Comparison of ENCODE assay signal across 8 mouse cellular contexts in the genomic region with DNA sequence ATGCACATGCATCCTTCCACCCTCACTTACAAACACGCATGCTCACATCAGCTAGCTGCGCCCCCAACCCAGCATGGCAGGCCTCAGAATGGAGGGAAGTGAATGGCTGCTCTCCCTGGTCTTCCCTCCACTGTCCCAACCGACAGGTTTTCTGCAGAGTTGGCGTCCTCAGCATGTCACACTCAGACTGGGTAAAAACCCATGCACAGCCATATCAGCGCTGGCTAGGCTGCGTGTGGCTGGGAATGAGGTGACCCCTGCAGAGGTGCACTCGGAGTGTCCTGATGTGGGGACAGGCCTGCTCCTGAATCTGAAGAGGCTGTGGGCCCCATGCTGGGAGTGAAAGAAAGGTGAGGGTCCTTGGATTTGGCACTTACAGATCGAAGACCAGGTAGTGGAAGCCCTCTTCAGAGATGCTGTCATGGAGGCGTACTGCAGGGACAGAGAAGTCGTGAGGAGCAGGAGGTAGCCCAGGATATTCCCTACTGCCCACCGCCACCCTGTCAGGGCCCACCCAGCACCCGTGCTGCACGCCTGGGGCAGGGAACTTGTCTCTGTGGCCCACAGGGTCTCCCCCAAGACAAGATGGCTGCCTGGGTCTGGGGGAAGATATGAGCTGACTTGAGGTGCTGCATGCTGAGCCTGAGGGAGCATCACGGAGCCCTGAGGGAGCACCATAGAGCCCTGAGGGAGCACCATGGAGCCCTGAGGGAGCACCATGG. TPM values are rescaled to one million over a fixed set of nuclear protein-coding genes. Genes with fewer than 3 reads are reported as not detected.
A peak's percentile ranks its signal among the peaks of the same experiment; 100 is the strongest.
DNase-seq lines count a peak whose midpoint lies in the region; ATAC-seq lines count a peak whose summit lies in the region.

No protein-coding gene starts in this region.

- no peaks in the 10 kb centered on the region for H3K27me3 ChIP-seq in kidney, embryonic 14.5 days (ENCODE audit: control insufficient read depth, insufficient read depth, low read length)
- peaks cover 32% of the 10 kb centered on the region for H3K27me3 ChIP-seq in embryonic facial prominence, embryonic 10.5 days (replicated peaks; ENCODE audit: low read depth, poor library complexity, severe bottlenecking)
- H3K27me3 ChIP-seq in hindbrain, embryonic 10.5 days (ENCODE audit: insufficient read depth, poor library complexity, severe bottlenecking): peaks cover 33% of the 10 kb centered on the region
- H3K27me3 ChIP-seq in midbrain, embryonic 15.5 days (replicated peaks): peaks cover 7% of the 10 kb centered on the region; the same call in 1 of the 2 replicates

- no peak overlapping the region for H3K4me2 ChIP-seq in kidney, embryonic 14.5 days (replicated peaks; ENCODE audit: low read depth, low read length)
- no peak overlapping the region for H3K4me2 ChIP-seq in midbrain, embryonic 15.5 days

- no peak overlapping the region for H3K4me3 ChIP-seq in kidney, embryonic 14.5 days (ENCODE audit: low read length)
- no peak overlapping the region for H3K4me3 ChIP-seq in embryonic facial prominence, embryonic 10.5 days
- no peak overlapping the region for H3K4me3 ChIP-seq in hindbrain, embryonic 10.5 days
- no peak overlapping the region for H3K4me3 ChIP-seq in midbrain, embryonic 15.5 days

- ATAC-seq in kidney, embryonic 14.5 days (ENCODE audit: low FRiP score, low TSS enrichment): no peak
- ATAC-seq in midbrain, embryonic 15.5 days (replicated peaks): no peak

- no peak for DNase-seq in kidney, postnatal 25 days
- DNase-seq in embryonic facial prominence, embryonic 10.5 days (ENCODE audit: low spot score): no peak
- no peak for DNase-seq in hindbrain, embryonic 10.5 days (ENCODE audit: low spot score)
- DNase-seq in gastrocnemius, postnatal 4 days (ENCODE audit: low spot score in 2 of 2): no peak
- DNase-seq in spleen, adult 18-20 months: no peak
- no peak for DNase-seq in spleen, adult 12 weeks (ENCODE audit: low spot score)

- H3K27ac ChIP-seq in kidney, embryonic 14.5 days (ENCODE audit: low read depth, low read length): peak overlapping the region; percentile 53
- H3K27ac ChIP-seq in embryonic facial prominence, embryonic 10.5 days (replicated peaks): peak overlapping the region; percentile 70
- H3K27ac ChIP-seq in hindbrain, embryonic 10.5 days: peak overlapping the region; percentile 79
- H3K27ac ChIP-seq in midbrain, embryonic 15.5 days: peak overlapping the region; percentile 54; the same call in 1 of the 2 replicates

- H3K36me3 ChIP-seq in kidney, embryonic 14.5 days (ENCODE audit: control insufficient read depth, insufficient read depth, low read length): no peaks in the 10 kb centered on the region
- H3K36me3 ChIP-seq in embryonic facial prominence, embryonic 10.5 days (replicated peaks): no peaks in the 10 kb centered on the region
- H3K36me3 ChIP-seq in hindbrain, embryonic 10.5 days: no peaks in the 10 kb centered on the region
- H3K36me3 ChIP-seq in midbrain, embryonic 15.5 days (replicated peaks): no peaks in the 10 kb centered on the region

- no peak overlapping the region; the same call in 1 of the 2 replicates for H3K9ac ChIP-seq in kidney, embryonic 14.5 days (ENCODE audit: low read depth, low read length)
- H3K9ac ChIP-seq in midbrain, embryonic 15.5 days: no peak overlapping the region

- peaks cover 21% of the 10 kb centered on the region for H3K4me1 ChIP-seq in kidney, embryonic 14.5 days (ENCODE audit: control insufficient read depth, insufficient read depth, low read length)
- H3K4me1 ChIP-seq in embryonic facial prominence, embryonic 10.5 days: peaks cover 21% of the 10 kb centered on the region
- H3K4me1 ChIP-seq in hindbrain, embryonic 10.5 days (replicated peaks): peaks cover 21% of the 10 kb centered on the region
- H3K4me1 ChIP-seq in midbrain, embryonic 15.5 days: peaks cover 15% of the 10 kb centered on the region

- H3K9me3 ChIP-seq in kidney, embryonic 14.5 days (ENCODE audit: control insufficient read depth, low read length): no peaks in the 10 kb centered on the region
- no peaks in the 10 kb centered on the region for H3K9me3 ChIP-seq in embryonic facial prominence, embryonic 10.5 days
- H3K9me3 ChIP-seq in hindbrain, embryonic 10.5 days: no peaks in the 10 kb centered on the region
- H3K9me3 ChIP-seq in midbrain, embryonic 15.5 days: no peaks in the 10 kb centered on the region

- 84% methylated on average over 14 of the region's 14 CpGs for WGBS in kidney, embryonic 14.5 days
- WGBS in embryonic facial prominence, embryonic 10.5 days: 82% methylated on average over 14 of the region's 14 CpGs
- 79% methylated on average over 14 of the region's 14 CpGs for WGBS in hindbrain, embryonic 10.5 days
- 73% methylated on average over 14 of the region's 14 CpGs for WGBS in midbrain, embryonic 15.5 days

RNA-seq across cellular contexts. Expression of gene Ykt6, which starts 45.6 kb away (rescaled TPM):
- polyA plus RNA-seq in kidney, embryonic 14.5 days (2014; fragmentation: Nextera tagmentation; extraction: Ambion mirVana): 23.1 and 34.4 TPM in 2 replicates
- 56.0 and 56.8 TPM in 2 replicates for polyA plus RNA-seq in embryonic facial prominence, embryonic 10.5 days (2016; fragmentation: Nextera tagmentation; extraction: Ambion mirVana)
- polyA plus RNA-seq in hindbrain, embryonic 10.5 days (2016; fragmentation: Nextera tagmentation; extraction: Ambion mirVana): 53.4 and 54.5 TPM in 2 replicates
- polyA plus RNA-seq in midbrain, embryonic 15.5 days (2015; fragmentation: Nextera tagmentation; extraction: Ambion mirVana): 96.8 and 104 TPM in 2 replicates
- 10 to 100 TPM; 61.5 to 66.0 TPM for total RNA-seq in gastrocnemius, postnatal 4 days (2021)

RNA-seq across cellular contexts. Expression of gene Gck, which starts 51.2 kb away (rescaled TPM):
- polyA plus RNA-seq in kidney, embryonic 14.5 days (2014; fragmentation: Nextera tagmentation; extraction: Ambion mirVana): 1.5 and 2.0 TPM in 2 replicates
- polyA plus RNA-seq in embryonic facial prominence, embryonic 10.5 days (2016; fragmentation: Nextera tagmentation; extraction: Ambion mirVana): 1.9 and 2.8 TPM in 2 replicates
- polyA plus RNA-seq in hindbrain, embryonic 10.5 days (2016; fragmentation: Nextera tagmentation; extraction: Ambion mirVana): 2.5 and 3.8 TPM in 2 replicates
- 10.0 and 11.2 TPM in 2 replicates for polyA plus RNA-seq in midbrain, embryonic 15.5 days (2015; fragmentation: Nextera tagmentation; extraction: Ambion mirVana)
- total RNA-seq in gastrocnemius, postnatal 4 days (2021): not detected
